Mouse (Mus musculus) hindbrain, embryonic 13.5 days (tissue): ENCODE measurements around the gene Elp6. TPM values are rescaled to one million over a fixed set of nuclear protein-coding genes. Genes with fewer than 3 reads are reported as not detected.
A peak's percentile ranks its signal among the peaks of the same experiment; 100 is the strongest.

ENCODE experiments used
- microRNA-seq: library from miRNA; unstranded; fragments of <30 nt; microRNA quantifications from one replicate; pipeline ENCODE4, GENCODE M21; 2016
- polyA plus RNA-seq: library from polyadenylated mRNA; unstranded; fragments of >200 nt; fragmentation: Nextera tagmentation; extraction: Ambion mirVana; gene quantifications from 2 replicates; pipeline ENCODE4 v1.2.1, GENCODE M21; 2015

The Elp6 gene
- polyA plus RNA-seq, 1 experiment from 2014 or later: 44.6 TPM

Small RNA genes within 50 kb of the gene (microRNA-seq; reads per million reads assigned to microRNA genes)
- gene Mir6236: 58.4 reads per million, percentile 42 among the genes with 10 or more reads in this experiment

Other genes starting within 250 kb of the Elp6 start
- 133 and 135 TPM in 2 replicates for gene Smarcc1, start 187.5 kb upstream of the Elp6 start, polyA plus RNA-seq
- gene Dhx30, start 187.3 kb upstream of the Elp6 start, polyA plus RNA-seq: 186 and 189 TPM in 2 replicates
- gene Cspg5, start 61.4 kb upstream of the Elp6 start, polyA plus RNA-seq: 71.6 and 72.6 TPM in 2 replicates
- 45.3 and 46.2 TPM in 2 replicates for gene Scap, start 28.1 kb downstream of the Elp6 start, polyA plus RNA-seq
- 23.4 and 25.2 TPM in 2 replicates for gene Ptpn23, start 103.0 kb downstream of the Elp6 start, polyA plus RNA-seq
- gene Ngp, start 114.6 kb downstream of the Elp6 start, polyA plus RNA-seq: 1.4 and 2.8 TPM in 2 replicates
- 16.4 and 17.1 TPM in 2 replicates for gene Klhl18, start 171.5 kb downstream of the Elp6 start, polyA plus RNA-seq
- 3.0 and 6.2 TPM in 2 replicates for gene Kif9, start 171.8 kb downstream of the Elp6 start, polyA plus RNA-seq
- 37.9 and 40.3 TPM in 2 replicates for gene Setd2, start 227.4 kb downstream of the Elp6 start, polyA plus RNA-seq